Mouse (Mus musculus) embryonic facial prominence, embryonic 10.5 days (tissue): ENCODE measurements at regions not wholly inside any gene's neighbourhood (a gene's known extent, or its start where the extent isn't known, plus 50 kb on each side); places are given as distances from the start of the nearest gene placed in this dataset.
A peak's percentile ranks its signal among the peaks of the same experiment; 100 is the strongest.
"Not testable (repeated sequence)": the region's sequence is repeated elsewhere in the genome, so short reads cannot be mapped to it uniquely, and the experiment has no call there.

ENCODE experiments used
- DNase-seq: peaks from one replicate; pipeline ENCODE4 v3.0.0-alpha.2; 2017; ENCODE audit warnings: low spot score
- H3K27ac ChIP-seq: fragments of 300-500 bp; sonication (generic); replicated peaks from 2 replicates; pipeline ENCODE4 v1.5.1; 2016; ENCODE audit warnings: mild to moderate bottlenecking
- H3K27me3 ChIP-seq: fragments of 300-500 bp; sonication (generic); replicated peaks from 2 replicates; pipeline ENCODE4 v1.6.1; 2016; ENCODE audit warnings: low read depth, mild to moderate bottlenecking; ENCODE audit not compliant: poor library complexity, severe bottlenecking
- H3K36me3 ChIP-seq: fragments of 300-500 bp; sonication (generic); replicated peaks from 2 replicates; pipeline ENCODE4 v1.6.1; 2016; ENCODE audit warnings: mild to moderate bottlenecking, moderate library complexity
- H3K4me1 ChIP-seq: fragments of 300-500 bp; sonication (generic); 2 replicates; pipeline ENCODE4 v1.6.1; 2016
- H3K4me3 ChIP-seq: fragments of 300-500 bp; sonication (generic); 2 replicates; pipeline ENCODE4 v1.5.1; 2016; ENCODE audit warnings: mild to moderate bottlenecking, moderate library complexity
- H3K9me3 ChIP-seq: fragments of 300-500 bp; sonication (generic); 2 replicates; pipeline ENCODE4 v1.6.1; 2016; ENCODE audit warnings: mild to moderate bottlenecking
- WGBS: fragments of 180-500 bp; shearing (Covaris S2); methylation state at CpG from one replicate; pipeline ENCODE4 v1.1.7; 2016; 5-methylcytosine and 5-hydroxymethylcytosine counted together

GRCm38 (mm10) chr1:166922911-166923712, 78.1 kb upstream of the Fam78b start:
- Histone ChIP-seq H3K27me3 (no peaks in the 10 kb centered on the region), H3K36me3 (no peaks in the 10 kb centered on the region), H3K4me1 (peaks cover 4% of the 10 kb centered on the region; the same call in 1 of the 2 replicates), H3K4me3 (no peak overlapping the region), H3K27ac (no peak overlapping the region), H3K9me3 (no peaks in the 10 kb centered on the region)
- 89% methylated on average over 16 of the region's 16 CpGs for WGBS
- DNase-seq, result no peak

GRCm38 (mm10) chr1:166923713-166923975, 77.6 kb upstream of the Fam78b start:
- peaks cover 4% of the 10 kb centered on the region; the same call in 1 of the 2 replicates for H3K4me1 ChIP-seq
- H3K9me3 ChIP-seq, result no peaks in the 10 kb centered on the region
- no peak overlapping the region for H3K27ac ChIP-seq
- DNase-seq, result no peak
- no peaks in the 10 kb centered on the region for H3K36me3 ChIP-seq
- no peak overlapping the region for H3K4me3 ChIP-seq
- 74% methylated on average over 3 of the region's 3 CpGs for WGBS
- H3K27me3 ChIP-seq, result no peaks in the 10 kb centered on the region

- no peak for DNase-seq
- no peak overlapping the region for H3K27ac ChIP-seq
- H3K4me1 ChIP-seq, result peaks cover 4% of the 10 kb centered on the region; the same call in 1 of the 2 replicates
- no peaks in the 10 kb centered on the region for H3K9me3 ChIP-seq
- no peak overlapping the region for H3K4me3 ChIP-seq
- WGBS, result 85% methylated on average over 2 of the region's 2 CpGs
- no peaks in the 10 kb centered on the region for H3K36me3 ChIP-seq
- no peaks in the 10 kb centered on the region for H3K27me3 ChIP-seq
Measured at GRCm38 (mm10) chr1:166924126-166924525, 77.1 kb upstream of the Fam78b start.

- H3K4me3 ChIP-seq, result no peak overlapping the region
Measured at GRCm38 (mm10) chr1:166926078-166926477, 75.1 kb upstream of the Fam78b start.

GRCm38 (mm10) chr1:166939744-166940143, 61.5 kb upstream of the Fam78b start:
- not testable (repeated sequence) for DNase-seq
- WGBS, result 72% methylated on average over 9 of the region's 9 CpGs

More at GRCm38 (mm10) chr1:166926078-166926477, 75.1 kb upstream of the Fam78b start:
- WGBS, result 60% methylated on average over 4 of the region's 4 CpGs
- H3K27ac ChIP-seq, result no peak overlapping the region; the same call in 1 of the 2 replicates
- no peaks in the 10 kb centered on the region for H3K36me3 ChIP-seq
- no peak for DNase-seq
- no peaks in the 10 kb centered on the region for H3K27me3 ChIP-seq
- H3K4me1 ChIP-seq, result peaks cover 4% of the 10 kb centered on the region; the same call in 1 of the 2 replicates
- H3K9me3 ChIP-seq, result no peaks in the 10 kb centered on the region

GRCm38 (mm10) chr1:166940146-166941076, 60.8 kb upstream of the Fam78b start:
- DNase-seq, result peak; percentile 39
- not testable (repeated sequence) for H3K4me1 ChIP-seq, H3K27me3 ChIP-seq, H3K36me3 ChIP-seq, H3K9me3 ChIP-seq, H3K27ac ChIP-seq
- 55% methylated on average over 31 of the region's 31 CpGs for WGBS
- H3K4me3 ChIP-seq, result peak overlapping the region; percentile 43

More at GRCm38 (mm10) chr1:166939744-166940143, 61.5 kb upstream of the Fam78b start:
- H3K36me3 ChIP-seq, H3K9me3 ChIP-seq, H3K27me3 ChIP-seq, H3K27ac ChIP-seq, H3K4me1 ChIP-seq: not testable (repeated sequence)
- peak overlapping the region; percentile 43 for H3K4me3 ChIP-seq

- Histone ChIP-seq H3K27me3 (no peaks in the 10 kb centered on the region), H3K27ac (no peak overlapping the region), H3K4me1 (no peaks in the 10 kb centered on the region), H3K9me3 (no peaks in the 10 kb centered on the region), H3K36me3 (no peaks in the 10 kb centered on the region), H3K4me3 (no peak overlapping the region)
- WGBS, result 71% methylated on average over 1 of the region's 1 CpGs
- DNase-seq, result no peak
Measured at GRCm38 (mm10) chr1:166942201-166942600, 59.0 kb upstream of the Fam78b start.

GRCm38 (mm10) chr1:166944540-166944939, 56.7 kb upstream of the Fam78b start:
- Histone ChIP-seq H3K36me3 (no peaks in the 10 kb centered on the region), H3K9me3 (no peaks in the 10 kb centered on the region), H3K4me1 (peaks cover 7% of the 10 kb centered on the region; the same call in 1 of the 2 replicates), H3K4me3 (no peak overlapping the region), H3K27me3 (no peaks in the 10 kb centered on the region), H3K27ac (no peak overlapping the region)
- 86% methylated on average over 7 of the region's 7 CpGs for WGBS
- DNase-seq, result no peak

- Histone ChIP-seq H3K4me1 (peaks cover 7% of the 10 kb centered on the region; the same call in 1 of the 2 replicates), H3K36me3 (no peaks in the 10 kb centered on the region), H3K4me3 (no peak overlapping the region), H3K27ac (no peak overlapping the region), H3K27me3 (no peaks in the 10 kb centered on the region), H3K9me3 (no peaks in the 10 kb centered on the region)
- 59% methylated on average over 15 of the region's 15 CpGs for WGBS
- DNase-seq, result peak; percentile 52
Measured at GRCm38 (mm10) chr1:166947844-166948702, 53.1 kb upstream of the Fam78b start.
